Mouse (Mus musculus) intestine, embryonic 16.5 days (tissue): ENCODE measurements around the gene Hfe2. TPM values are rescaled to one million over a fixed set of nuclear protein-coding genes. Genes with fewer than 3 reads are reported as not detected.
"Not testable (repeated sequence)": the region's sequence is repeated elsewhere in the genome, so short reads cannot be mapped to it uniquely, and the experiment has no call there.

Experiments
- ATAC-seq: fragments of 200-750 bp; cut with Nextera tagmentation; 2 replicates; pipeline ENCODE4 v1.8.0; 2017; ENCODE audit warnings: moderate TSS enrichment, moderate library complexity
- H3K27ac ChIP-seq: fragments of 300-500 bp; sonication (generic); 2 replicates; pipeline ENCODE4 v1.5.1; 2014; ENCODE audit warnings: mild to moderate bottlenecking, low read length
- H3K27me3 ChIP-seq: fragments of 300-500 bp; sonication (generic); replicated peaks from 2 replicates; pipeline ENCODE4 v1.6.1; 2014; ENCODE audit warnings: low read length, control low read depth, mixed read lengths; ENCODE audit not compliant: control insufficient read depth, insufficient read depth
- H3K36me3 ChIP-seq: fragments of 300-500 bp; sonication (generic); 2 replicates; pipeline ENCODE4 v1.6.1; 2014; ENCODE audit warnings: low read length, control low read depth; ENCODE audit not compliant: control insufficient read depth, insufficient read depth
- H3K4me1 ChIP-seq: fragments of 300-500 bp; sonication (generic); 2 replicates; pipeline ENCODE4 v1.6.1; 2014; ENCODE audit warnings: low read length, control low read depth, mixed read lengths; ENCODE audit not compliant: control insufficient read depth, insufficient read depth
- H3K4me2 ChIP-seq: fragments of 300-500 bp; sonication (generic); 2 replicates; pipeline ENCODE4 v1.6.1; 2014; ENCODE audit warnings: low read depth, low read length, control low read depth
- H3K4me3 ChIP-seq: fragments of 300-500 bp; sonication (generic); 2 replicates; pipeline ENCODE4 v1.5.1; 2014; ENCODE audit warnings: mild to moderate bottlenecking, low read length
- H3K9ac ChIP-seq: fragments of 300-500 bp; sonication (generic); 2 replicates; pipeline ENCODE4 v1.6.1; 2014; ENCODE audit warnings: low read depth, low read length
- H3K9me3 ChIP-seq: fragments of 300-500 bp; sonication (generic); 2 replicates; pipeline ENCODE4 v1.6.1; 2016; ENCODE audit warnings: low read length, control low read depth; ENCODE audit not compliant: control insufficient read depth
- WGBS: fragments of 180-500 bp; shearing (Covaris S2); extraction: QIAGEN DNeasy Blood & Tissue Kit; methylation state at CpG from one replicate; pipeline ENCODE4 v1.1.7; 2014; 5-methylcytosine and 5-hydroxymethylcytosine counted together
- polyA plus RNA-seq: library from polyadenylated mRNA; unstranded; fragments of >200 nt; fragmentation: Nextera tagmentation; extraction: Ambion mirVana; gene quantifications from 2 replicates; pipeline ENCODE4 v1.2.1, GENCODE M21; 2015

Gene Hfe2
- polyA plus RNA-seq, 1 experiment from 2014 or later, result 0.37 TPM

GRCm38 (mm10) chr3:96485361-96485760 lies 39.6 kb upstream of the Hfe2 start:
- H3K4me2 ChIP-seq, result 0 out of 2 replicates have a peak overlapping the region, but pooled peaks have one; percentile 9
- H3K4me1 ChIP-seq, result peaks cover 5% of the 10 kb centered on the region; the same call in 1 of the 2 replicates
- no peaks in the 10 kb centered on the region for H3K36me3 ChIP-seq
- H3K27me3 ChIP-seq, result no peaks in the 10 kb centered on the region
- no peak overlapping the region for H3K4me3 ChIP-seq
- no peak for ATAC-seq
- H3K9me3 ChIP-seq, result no peaks in the 10 kb centered on the region
- no peak overlapping the region for H3K27ac ChIP-seq
- 80% methylated on average over 2 of the region's 2 CpGs for WGBS
- no peak overlapping the region for H3K9ac ChIP-seq

DNA sequence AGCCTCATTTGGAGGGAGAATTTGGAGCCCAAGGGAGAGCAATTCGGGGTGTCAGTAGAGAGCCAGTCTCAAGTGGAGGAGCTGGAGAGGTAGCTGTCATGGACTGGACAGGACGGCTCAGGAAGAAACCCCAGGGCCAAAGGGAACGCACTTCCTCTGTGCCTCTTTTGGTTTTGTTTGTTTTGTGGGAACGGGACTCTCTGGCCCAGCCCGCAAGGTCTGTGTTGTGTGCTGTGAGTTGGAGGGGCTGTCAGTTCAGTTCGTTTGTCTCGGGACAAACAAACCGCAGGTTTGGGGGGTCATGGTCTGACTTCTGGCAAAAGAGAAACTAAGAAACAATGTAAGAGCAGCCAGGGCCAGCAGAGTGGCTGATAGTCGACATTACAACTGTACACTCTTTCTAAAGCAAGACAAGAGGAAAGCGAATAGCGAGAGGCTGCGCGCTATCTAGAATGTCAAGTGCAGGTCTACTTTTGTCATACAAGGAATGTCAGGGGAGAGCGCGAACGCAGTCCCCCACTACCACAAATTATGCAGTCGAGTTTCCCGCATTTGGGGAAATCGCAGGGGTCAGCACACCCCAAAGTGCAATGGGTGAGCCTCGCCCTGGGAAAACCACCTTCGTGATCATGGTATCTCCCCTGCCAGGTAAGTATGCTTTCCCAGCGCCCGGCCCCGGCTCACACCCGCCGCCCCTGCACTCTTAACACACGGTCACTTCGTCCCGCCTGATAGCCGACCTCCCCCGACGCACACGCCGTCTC lies 38.7 kb upstream of the Hfe2 start:
- not testable (repeated sequence) for H3K4me1 ChIP-seq, H3K27me3 ChIP-seq, H3K4me2 ChIP-seq, H3K36me3 ChIP-seq, H3K4me3 ChIP-seq, H3K27ac ChIP-seq, H3K9ac ChIP-seq, H3K9me3 ChIP-seq
- peak; percentile 72 for ATAC-seq
- WGBS, result 0% methylated on average over 4 of the region's 34 CpGs

DNA sequence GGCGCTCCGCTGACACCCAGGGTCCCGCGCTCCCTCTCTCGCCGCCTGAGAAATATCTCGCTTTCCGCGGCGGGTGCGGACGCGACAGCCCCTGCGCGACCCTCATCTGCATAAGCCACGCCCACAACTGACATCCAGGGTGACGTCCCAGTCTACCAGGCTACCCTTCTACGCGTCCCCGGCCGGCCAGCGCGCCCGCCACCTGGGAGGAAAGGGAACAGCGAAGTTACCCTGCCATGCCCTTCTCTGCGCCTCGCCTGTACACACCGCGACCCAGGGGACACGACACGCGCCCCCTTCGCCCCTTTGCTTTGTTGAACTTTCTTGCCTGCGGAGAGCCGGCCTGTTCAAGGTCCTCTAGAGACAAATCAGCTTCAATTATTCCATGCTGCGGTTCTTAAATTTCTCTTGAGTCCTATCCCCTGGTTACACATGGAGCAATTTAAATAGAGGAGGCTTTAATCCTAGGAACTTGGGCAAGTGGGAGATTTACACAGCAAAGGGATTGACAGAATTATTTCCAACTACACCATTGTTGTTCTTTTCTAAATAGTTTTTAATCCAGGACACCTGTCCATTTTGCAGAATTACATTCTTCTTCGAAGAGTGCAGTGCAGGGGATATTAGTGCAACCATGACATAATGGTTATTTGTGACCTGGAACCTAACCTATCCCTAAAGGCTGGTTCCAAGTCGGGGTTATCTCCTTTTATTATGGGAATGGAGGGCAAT lies 38.0 kb upstream of the Hfe2 start:
- ATAC-seq, result peak; percentile 82
- peak overlapping the region; percentile 47 for H3K4me2 ChIP-seq
- H3K36me3 ChIP-seq, H3K27me3 ChIP-seq, H3K4me1 ChIP-seq, H3K9ac ChIP-seq, H3K9me3 ChIP-seq: not testable (repeated sequence)
- 13% methylated on average over 5 of the region's 38 CpGs for WGBS
- H3K4me3 ChIP-seq, result peak overlapping the region; percentile 25
- peak overlapping the region; percentile 35; the same call in 1 of the 2 replicates for H3K27ac ChIP-seq

DNA sequence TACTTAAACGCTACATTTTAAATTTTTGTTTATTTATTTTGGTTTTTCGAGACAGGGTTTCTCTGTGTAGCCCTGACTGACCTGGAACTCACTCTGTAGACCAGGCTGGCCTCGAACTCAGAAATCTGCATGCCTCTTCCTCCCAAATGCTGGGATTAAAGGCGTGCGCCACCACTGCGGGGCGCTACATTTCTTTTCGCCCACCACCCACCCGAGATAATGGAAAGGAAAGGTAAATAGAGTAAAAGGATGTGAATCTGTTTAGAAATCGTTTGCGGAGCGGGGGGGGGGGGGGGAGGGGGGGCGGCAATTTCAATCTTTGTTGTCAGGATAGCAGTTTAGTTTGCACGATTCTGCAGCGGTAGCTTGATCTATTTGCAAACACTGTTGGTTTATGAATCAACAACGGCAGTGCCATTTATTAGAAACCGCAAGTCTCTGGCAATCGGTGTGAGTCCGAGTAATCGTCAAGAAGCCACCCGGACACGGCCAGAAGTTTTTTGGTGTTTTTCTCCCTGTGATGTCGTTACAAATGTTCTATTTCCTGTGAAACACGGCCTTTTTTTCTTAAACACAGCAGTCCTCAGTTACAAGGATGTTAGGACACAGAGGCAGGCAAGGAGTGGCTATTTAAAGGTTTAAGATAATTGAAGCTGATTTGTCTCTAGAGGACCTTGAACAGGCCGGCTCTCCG lies 37.2 kb upstream of the Hfe2 start:
- WGBS, result 4% methylated on average over 25 of the region's 26 CpGs
- H3K36me3 ChIP-seq, result no peaks in the 10 kb centered on the region
- H3K27ac ChIP-seq, result peak overlapping the region; percentile 75
- H3K4me3 ChIP-seq, result peak overlapping the region; percentile 39
- H3K4me2 ChIP-seq, result peak overlapping the region; percentile 47
- H3K9ac ChIP-seq, result peak overlapping the region; percentile 37
- peaks cover 5% of the 10 kb centered on the region; the same call in 1 of the 2 replicates for H3K4me1 ChIP-seq
- no peaks in the 10 kb centered on the region for H3K27me3 ChIP-seq
- peak; percentile 26; the same call in 1 of the 2 replicates for ATAC-seq
- no peaks in the 10 kb centered on the region for H3K9me3 ChIP-seq

GRCm38 (mm10) chr3:96488290-96488906 lies 36.6 kb upstream of the Hfe2 start:
- H3K9me3 ChIP-seq, H3K36me3 ChIP-seq, H3K4me1 ChIP-seq, H3K27me3 ChIP-seq: not testable (repeated sequence)
- peak overlapping the region; percentile 75 for H3K27ac ChIP-seq
- H3K4me2 ChIP-seq, result peak overlapping the region; percentile 47
- peak; percentile 83 for ATAC-seq
- peak overlapping the region; percentile 37 for H3K9ac ChIP-seq
- H3K4me3 ChIP-seq, result peak overlapping the region; percentile 39
- no CpG with 5 or more reads among the region's 55 CpGs for WGBS

- WGBS, result 0% methylated on average over 8 of the region's 31 CpGs
- H3K36me3 ChIP-seq, H3K4me2 ChIP-seq, H3K9ac ChIP-seq, H3K4me3 ChIP-seq, H3K9me3 ChIP-seq, H3K27me3 ChIP-seq, H3K4me1 ChIP-seq: not testable (repeated sequence)
- H3K27ac ChIP-seq, result peak overlapping the region; percentile 59; the same call in 1 of the 2 replicates
- peak; percentile 78 for ATAC-seq
These were observed 35.9 kb upstream of the Hfe2 start for GRCm38 (mm10) chr3:96488907-96489629.

- not testable (repeated sequence) for H3K4me1 ChIP-seq, H3K9me3 ChIP-seq, H3K4me3 ChIP-seq, H3K27me3 ChIP-seq, H3K36me3 ChIP-seq, H3K4me2 ChIP-seq, H3K9ac ChIP-seq, H3K27ac ChIP-seq, ATAC-seq
- 67% methylated on average over 5 of the region's 8 CpGs for WGBS
These were observed 35.3 kb upstream of the Hfe2 start for GRCm38 (mm10) chr3:96489636-96490035.

DNA sequence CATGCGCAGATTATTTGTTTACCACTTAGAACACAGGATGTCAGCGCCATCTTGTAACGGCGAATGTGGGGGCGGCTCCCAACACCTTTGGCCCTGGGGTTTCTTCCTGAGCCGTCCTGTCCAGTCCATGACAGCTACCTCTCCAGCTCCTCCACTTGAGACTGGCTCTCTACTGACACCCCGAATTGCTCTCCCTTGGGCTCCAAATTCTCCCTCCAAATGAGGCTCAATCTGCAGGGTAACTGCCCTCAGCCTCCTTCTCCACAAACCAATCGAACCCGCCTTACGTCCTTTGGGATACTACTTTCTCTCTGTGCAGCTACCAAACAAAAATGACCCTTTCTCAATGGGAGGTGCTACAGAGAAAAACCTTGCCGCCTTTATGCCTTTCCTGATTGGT lies 30.5 kb upstream of the Hfe2 start:
- H3K9ac ChIP-seq, H3K4me3 ChIP-seq, H3K4me2 ChIP-seq, H3K9me3 ChIP-seq, H3K27me3 ChIP-seq, ATAC-seq, H3K27ac ChIP-seq, H3K4me1 ChIP-seq, H3K36me3 ChIP-seq: not testable (repeated sequence)
- 95% methylated on average over 5 of the region's 11 CpGs for WGBS
